Mouse (Mus musculus): ENCODE results near the gene Tsg101.

- TF ChIP-seq CTCF (IDR thresholded peaks at IDR 0.05; ENCODE audit: insufficient read depth, low read depth, low read length) = no peak
- no peak; the same call in 1 of the 2 replicates for TF ChIP-seq POLR2A (IDR thresholded peaks at IDR 0.05; ENCODE audit: insufficient read depth, low read depth, low read length)
Observed at GRCm38 (mm10) chr7:46845978-46846485, 73.7 kb downstream of the Tsg101 start.

Data from olfactory bulb, adult 2 months (tissue).